Mouse (Mus musculus) CH12F3 (cell line): ENCODE results near the gene Rasl12.

Experiments used
- in situ Hi-C: fragments of 300-500 bp; cut with MboI; formaldehyde crosslinking; loops from 2 replicates; pipeline ENCODE4 v1.14.3; 2020; ENCODE audit warnings: low sequenced_read_pairs

Rasl12 gene

DNA sequence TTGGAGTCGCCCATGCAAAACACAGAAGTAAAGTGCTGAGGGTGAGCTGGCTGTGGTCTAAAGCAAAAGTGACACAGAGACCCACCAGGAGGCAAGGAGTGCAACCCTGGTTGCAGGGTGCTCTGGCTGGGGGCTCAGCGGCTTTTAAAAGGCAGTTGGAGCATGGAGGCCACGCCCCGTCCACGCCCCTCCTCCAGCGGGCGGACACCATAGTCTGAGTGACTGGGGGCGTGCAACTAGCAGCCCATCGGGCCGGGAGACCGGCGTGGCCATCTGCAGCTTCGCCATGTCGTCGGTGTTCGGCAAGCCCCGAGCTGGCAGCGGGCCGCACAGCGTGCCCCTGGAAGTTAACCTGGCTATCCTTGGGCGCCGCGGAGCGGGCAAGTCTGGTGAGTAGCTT, at the start of gene Rasl12:
Gene Rasl12, plus strand, starts transcription at position 228 of the 400 bp plus-strand sequence.
- in situ Hi-C loops = no loop called here

DNA sequence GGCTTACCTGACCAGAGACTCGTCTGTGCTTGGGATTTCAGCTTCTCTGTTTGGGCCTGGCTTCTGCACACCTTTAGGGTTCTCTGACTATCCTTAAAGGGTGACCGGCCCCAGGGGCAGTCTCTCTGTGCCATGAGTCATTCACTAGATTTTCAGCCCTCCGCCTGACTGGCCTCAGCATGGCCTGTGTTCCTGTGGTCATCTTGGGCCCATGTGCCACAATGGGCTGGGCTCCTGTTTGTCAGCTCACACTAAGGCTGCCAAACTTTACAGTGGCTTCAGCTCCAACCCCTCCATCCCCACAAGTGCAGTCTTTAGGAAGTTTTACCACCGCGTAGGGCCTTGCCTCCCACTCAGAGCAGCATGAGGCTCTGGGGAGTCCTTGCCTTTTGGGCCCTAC, 45.1 kb upstream of the Rasl12 start:
- in situ Hi-C loops = no loop called here

DNA sequence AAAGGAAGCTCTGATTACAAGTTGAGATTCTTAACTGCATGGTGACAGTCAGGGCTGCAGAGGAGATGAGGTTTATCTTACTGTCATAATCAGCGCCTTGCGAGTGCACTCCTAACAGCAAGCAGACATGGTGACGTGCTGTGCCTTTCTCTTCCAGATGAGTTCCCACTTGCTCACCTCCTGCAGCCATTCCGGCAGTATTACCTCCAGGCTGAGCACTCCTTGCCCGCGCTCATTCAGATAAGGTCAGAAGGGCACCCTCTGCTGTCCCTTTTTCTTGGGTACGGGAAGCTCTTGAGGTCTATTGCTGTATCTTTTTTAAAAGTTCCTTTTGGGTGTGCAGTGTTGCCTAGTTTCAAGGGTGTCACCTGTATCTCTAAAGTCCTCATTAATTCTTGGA, 41.7 kb upstream of the Rasl12 start:
- in situ Hi-C loops = no loop called here

DNA sequence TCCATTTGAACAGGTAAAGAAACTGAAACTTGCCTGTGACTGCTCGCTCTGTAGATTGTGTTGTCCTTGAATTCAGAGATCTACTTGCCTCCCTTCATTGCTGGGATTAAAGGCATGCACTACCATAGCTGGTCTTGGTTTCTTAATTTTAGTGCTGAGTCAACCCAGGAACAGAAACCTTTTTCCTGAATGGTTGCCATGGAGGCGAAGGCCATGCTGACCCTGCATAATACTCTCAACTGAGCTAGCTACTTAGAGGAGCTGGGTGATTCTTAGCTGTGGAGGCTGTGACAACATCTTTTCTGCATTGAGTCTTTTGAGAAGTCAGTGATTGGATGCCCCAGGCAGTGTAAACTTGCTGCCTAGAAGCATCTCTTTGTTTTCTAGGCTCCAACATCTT, 41.3 kb upstream of the Rasl12 start:
- in situ Hi-C loops = no loop called here

DNA sequence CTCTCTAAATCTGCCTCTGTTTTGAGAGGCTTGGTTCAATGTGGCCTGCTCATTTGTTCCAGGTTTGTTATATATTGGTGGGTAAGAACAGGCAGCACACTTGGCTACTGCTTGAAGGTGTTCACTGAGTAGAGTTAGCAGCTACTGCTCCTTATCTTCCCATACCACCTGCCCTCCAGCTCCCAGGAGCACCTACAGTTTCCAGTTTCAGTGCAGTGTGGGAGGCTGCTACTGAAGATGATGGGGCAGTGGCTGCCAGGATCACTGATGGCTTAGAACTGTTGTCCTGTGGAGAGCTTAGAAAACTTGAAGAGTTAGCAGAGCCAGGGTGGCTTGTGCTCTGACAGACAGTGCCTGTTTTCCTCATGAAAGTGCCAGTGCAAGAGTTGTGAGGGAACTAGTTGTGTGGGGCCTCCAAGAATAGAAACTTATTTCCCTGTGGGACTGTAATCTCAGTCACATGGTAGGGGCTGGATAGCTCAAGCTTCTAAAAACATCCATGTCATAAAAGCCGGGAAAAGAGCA, 39.3 kb upstream of the Rasl12 start:
- in situ Hi-C loops = no loop called here

DNA sequence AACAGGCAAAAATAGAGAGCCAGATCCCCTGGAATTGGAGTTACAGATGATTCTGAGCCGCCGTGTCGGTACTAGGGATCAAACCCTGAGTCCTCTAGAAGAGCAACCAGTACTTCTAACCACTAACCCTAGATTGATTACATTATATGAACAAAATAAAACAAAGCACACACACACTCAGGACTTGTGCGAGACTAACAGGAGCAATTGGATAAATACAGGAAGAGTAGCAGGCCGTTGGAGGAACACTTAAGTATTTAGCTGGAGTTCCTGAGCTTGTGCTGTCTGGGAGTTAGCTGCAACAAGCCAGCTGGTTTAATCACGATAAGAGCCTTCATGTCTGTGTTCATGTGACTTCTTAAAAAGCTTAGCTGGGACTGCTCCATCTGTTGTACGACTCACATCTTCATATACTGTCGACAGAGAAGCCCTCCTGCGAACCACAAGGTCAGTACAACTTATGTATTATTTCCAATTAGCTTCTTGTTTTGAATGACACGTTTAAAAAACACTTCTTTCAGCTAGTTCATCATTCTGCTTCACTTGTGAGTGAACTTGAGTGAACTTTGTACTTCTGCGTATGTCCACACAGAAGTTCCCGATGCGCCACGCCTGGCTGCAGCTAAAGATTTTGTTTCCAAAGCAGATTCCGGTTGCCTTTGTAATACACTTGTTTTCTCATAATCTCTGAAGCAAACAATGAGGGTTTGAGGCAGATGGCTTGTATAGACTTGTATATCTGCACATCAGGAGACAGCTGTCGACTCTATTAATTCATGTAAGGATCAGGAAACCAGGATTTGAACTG, 37.5 kb upstream of the Rasl12 start, which contains the start of gene Ubap1l:
Gene Ubap1l, plus strand, starts transcription at position 401 of the 808 bp plus-strand sequence.
- in situ Hi-C loops = no loop called here

DNA sequence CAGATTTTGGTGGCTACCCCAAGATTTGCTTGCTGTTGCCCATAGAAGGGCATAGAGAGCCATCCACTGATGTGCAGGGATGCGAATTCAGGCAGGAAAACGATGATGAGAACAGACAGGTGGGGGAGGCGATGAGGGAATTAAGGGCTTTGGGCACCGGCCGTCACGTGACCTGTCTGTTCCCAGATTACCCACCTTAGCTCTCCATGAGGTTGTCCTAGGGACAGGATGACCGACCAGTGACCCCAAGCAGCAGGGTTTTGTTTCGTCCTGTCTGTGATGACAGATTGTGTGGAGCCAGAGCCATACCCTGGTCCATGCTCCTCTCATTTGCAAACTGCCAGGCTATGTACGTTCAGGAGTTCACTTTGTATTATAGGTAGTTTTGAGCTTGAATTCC, 34.6 kb upstream of the Rasl12 start:
- in situ Hi-C loops = no loop called here

DNA sequence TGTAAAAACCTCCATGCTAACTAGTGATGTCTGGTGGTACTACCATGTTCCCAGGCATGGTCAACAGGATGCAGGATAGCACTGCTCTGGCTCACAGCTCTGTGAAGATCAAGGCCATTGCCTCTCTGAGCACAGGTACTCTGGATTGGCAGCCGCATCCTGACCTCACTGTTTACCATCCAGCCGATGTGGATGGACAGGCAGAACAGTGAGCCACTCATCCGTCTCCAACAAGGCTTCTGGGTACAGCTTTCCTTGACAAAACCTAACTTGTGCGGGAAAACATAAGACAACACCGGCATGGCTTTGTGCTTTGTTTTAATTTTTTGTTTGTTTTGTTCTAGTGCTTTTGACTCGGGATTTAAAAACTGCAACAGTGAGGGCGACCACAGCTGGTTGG, 32.6 kb upstream of the Rasl12 start:
- in situ Hi-C loops = no loop called here

DNA sequence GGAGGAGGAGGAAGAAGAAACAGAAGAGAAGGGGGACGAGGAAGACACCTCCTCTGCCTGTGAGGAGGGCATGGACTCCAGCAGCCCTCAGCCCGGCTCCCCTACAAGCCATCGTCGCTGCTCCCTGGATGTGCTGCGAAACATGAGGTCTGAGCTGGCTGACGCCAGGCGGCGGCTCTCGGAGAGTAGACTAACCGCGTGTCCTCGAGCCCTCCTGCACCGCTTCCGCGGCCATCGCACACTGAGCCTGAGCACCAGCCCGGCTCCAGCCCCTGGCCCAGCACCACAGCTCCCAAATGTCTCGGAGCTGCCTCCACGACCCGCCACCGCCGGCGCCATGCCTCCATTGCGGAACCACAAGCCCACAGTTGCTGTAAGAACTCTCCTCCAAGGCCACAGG, 26.6 kb upstream of the Rasl12 start:
- in situ Hi-C loops = no loop called here

DNA sequence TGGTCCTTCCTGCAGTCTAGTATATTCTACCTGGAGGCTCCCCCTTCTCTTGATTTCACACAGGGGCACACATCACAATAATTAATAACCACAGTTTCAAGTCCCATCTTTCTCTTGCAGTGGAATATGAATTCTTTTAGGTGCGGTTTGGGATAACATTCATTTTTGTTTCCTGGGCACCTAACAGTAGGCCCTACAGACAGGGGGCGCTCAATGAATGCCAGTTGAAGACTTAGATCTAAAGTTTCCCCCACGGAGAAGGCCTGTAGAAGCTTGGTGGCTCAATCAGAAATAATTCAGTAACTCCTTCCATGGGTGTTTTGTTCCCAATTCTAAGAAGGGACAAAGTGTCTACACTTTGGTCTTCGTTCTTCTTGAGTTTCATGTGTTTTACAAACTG, 25.9 kb upstream of the Rasl12 start:
- in situ Hi-C loops = no loop called here

DNA sequence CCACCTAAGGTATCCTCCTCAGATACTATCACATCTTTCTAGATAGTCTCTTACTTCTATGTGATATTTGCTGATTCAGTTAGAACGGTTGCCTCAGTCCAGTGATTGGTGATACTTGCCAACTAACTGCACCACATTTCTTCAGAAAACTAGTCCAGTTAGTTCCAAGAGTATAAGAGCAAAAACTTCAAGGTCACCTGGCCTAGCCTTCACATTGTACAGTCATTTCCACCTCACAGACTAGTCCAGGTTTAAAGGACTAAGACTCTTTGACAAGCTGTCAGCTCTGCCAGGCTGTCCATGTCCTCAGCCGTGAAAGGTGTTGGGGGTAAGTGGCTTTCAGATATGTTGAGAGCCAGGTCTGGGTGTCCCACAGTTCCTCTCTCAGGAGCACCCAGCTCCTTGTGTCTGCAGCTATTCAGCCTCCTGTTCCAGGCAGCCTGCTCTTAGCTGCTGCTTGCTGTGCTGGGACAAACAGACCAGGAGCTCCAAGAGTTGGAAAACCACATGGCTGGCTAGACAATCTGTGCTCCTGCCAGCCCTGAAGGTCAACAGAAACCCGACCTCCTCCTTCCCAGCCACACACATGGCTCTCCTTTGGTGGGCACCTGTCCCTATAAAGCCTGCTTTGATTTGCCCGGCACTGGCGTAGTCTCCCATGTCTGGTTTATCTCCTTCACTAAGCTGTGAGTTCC, 23.7 kb upstream of the Rasl12 start:
- in situ Hi-C loops = no loop called here

DNA sequence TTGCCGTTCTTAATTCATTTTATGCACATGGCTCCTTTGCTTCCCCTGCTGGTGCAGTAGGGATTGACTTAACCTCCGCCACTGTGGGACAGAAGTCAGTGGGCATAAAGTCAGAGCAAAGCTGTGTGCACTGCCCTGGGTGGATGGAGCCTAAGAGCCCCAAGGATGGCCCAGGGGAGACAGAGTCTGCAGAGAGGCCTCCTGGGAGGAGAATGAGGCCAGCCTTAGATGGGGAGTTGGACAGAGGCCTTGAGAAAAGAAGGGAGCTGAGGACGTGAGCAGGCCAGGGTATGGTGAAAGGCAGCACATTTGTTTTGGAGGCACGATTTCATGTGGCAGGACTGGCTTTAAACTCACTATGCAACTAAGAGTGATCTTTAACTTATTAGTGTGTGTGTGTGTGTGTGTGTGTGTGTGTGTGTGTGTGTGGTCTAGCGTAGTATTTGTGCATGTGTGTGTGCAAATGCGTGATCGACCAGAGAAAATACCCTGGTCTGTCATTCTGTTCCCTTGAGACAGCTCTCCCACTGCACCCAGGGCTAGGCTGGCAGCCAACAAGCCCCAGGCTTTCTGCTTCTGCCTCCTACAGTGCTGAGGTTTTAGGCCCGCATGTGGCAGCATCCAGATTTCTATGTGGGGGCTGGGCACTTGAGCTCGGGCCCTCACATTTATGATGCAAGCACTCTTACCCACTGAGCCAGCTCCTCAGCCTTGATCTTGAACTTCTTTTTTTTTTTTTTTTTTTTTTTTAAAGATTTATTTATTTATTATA, 23.0 kb upstream of the Rasl12 start:
- in situ Hi-C loops = no loop called here

DNA sequence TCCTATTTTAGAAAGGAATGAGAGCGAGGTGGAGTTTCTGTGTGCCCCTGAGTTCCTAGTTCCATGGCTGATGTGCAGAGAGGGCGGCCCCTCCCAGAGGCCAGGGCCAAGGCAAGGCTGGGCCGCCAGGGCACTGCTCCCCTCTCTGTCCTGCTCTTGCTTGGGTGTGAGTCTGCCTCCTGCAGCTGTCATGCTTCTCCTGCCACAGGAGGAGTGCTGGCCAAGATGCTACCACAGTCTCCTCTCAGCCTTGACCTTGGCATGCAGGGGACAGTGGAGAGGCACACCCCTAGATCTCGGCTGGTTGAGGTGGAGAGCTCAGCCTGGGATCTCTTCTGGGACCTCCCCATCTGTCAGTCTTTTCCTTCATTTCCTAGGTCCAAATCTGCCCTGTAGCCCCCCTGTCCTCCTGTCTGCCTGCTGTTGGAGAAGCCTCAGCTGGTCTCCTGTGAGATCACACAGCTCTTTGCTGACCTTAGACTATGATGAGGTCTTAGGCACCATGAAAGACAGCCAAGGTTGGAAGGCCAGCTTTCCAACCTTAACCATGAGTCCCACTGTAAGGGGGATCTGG, 17.2 kb upstream of the Rasl12 start:
- in situ Hi-C loops = no loop called here

DNA sequence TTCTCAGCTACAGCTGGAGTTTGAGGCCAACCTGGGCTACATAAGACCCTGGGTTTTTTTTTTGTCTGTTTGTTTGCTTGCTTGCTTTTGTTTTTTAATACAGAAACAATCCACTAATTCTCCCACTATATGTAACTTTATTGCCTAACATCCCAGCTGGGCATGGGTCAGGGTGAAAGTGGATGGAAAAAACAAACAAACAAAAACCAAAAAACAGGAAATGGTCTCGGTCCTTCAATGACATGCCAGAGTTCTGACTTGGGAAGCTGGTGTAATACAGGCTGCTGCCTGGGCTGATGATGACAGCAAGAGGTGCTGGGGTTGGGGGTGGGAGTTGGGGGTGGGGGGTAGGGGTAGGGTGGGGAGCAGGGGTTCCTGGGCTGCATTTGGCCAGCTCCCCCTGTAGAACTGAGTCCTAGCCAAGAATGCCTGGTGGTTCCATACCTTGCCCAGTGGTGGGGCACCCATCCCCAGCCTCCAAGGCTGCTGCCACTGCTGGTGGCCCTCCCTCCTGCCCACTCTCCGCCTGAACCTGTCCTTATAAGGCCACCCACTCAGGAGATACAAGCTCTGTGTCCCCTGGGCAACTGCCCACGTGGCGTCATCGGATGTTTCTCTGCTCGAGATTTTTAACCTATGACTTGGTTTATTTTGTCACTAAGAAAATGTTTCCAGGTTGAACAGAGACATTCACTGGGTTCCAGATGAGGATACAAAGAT, 16.1 kb upstream of the Rasl12 start:
- in situ Hi-C loops = no loop called here

DNA sequence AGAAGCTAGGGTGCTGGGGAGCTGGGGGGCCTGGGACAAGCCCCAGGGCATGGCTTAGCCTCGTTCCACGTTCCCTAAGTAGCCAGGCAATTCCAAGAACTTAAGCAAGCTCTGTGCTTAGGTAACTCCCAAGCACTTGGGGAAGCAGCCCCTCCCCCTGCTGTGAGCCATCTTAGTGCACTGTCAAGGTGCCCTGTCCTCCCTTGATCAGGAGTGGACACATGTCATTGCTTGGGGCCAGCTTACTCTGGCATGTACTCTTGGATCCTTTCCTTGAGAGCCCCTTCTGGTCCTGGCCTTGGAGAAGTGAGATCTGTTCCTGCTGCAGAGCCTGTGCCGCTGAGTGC, 15.6 kb upstream of the Rasl12 start:
- in situ Hi-C loops = no loop called here

DNA sequence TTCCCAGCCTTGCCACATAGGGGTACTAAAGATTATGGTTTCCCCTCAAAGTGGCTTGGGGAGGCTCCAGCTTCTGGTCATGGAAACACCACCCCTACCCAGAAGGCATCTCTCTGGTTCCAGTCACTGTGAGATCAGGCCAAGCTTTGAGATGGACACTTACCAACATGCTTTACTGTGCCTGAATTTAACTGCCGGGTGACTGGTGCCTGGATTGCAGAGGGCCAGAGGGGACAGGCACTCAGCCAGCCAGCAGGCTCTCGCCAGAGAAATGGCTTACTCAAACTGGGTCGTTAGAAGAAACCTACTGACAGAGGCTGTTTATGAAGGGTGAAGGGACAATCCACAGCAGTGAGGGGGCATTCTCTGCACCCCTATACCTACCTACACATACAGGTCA, 14.0 kb upstream of the Rasl12 start:
- in situ Hi-C loops = no loop called here

DNA sequence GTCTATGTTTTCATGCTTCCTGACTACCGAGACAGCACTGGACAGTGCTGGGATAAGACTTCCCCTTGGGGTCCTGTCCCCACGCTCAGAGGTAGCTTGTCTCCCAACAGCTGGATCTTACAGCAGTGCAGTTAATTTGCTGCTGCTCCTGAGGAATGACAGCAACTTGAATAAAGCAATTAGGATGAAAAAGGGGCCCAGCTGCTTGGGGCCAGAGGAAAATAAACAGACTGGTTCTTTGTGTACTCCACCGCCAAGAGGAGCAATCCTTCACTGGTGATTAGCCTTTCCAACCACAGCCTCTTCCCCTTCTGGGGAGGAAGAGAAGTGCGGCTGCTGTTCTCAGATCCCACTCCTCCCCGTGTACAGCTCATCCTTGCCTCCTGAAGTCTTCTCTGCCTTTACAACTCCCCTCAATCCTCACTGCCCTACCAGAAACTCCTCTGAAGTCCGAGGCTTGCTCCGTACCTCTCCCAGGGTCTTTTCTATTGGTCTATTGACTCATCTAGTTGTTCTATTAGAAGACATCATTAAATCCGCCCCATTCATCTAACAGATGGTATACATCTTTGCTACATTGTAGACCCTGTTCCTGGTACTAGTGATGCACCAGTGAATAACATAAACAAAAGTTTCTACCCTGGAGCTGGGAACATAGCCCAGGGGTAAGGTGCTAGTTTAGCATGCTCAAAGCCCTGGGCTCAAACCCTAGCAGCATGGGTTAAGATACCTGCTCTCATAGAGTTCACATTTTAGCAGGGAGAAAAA, 11.7 kb upstream of the Rasl12 start:
- in situ Hi-C loops = no loop called here

DNA sequence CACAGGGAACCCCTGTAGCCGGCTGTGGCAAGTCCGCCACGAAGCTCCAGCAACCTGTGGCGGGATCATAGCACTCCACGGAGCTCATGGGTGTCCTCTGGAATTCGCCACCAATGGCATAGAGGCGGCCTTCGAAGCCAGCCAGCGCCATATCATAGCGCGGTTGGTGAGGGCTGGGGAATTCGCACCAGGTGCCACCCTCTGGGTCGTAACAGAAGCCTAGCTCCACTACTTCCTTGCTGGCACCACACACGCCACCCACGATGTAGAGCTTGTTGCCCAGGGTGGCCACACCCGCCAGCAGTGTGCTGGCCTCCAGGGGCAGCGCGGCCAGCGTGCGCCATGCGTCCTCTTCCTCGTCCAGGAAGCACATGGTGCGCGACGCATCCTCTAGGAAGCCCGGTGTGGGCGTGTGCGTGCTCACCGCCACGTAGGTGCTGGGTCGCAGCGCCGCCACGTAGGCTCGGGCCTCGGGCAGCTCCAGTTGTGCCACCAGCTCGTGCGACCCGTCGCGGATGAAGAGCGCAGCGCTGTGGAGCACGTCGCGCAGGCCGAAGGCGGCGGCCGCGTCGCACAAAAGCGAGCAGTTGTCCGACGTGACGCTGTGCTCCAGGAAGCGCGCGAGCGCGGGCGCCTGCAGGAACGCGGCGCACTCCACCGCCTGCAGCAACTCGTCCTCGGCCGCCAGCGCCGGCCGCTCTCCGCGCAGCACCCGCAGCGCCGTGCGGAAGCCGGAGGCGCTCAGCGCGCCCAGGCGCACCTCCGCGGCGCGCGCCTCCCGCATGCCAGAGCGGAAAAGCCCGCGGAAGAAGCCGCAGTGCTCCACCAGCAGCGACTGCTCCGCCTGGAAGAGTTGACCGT, 7.3 kb upstream of the Rasl12 start:
- in situ Hi-C loops = no loop called here

DNA sequence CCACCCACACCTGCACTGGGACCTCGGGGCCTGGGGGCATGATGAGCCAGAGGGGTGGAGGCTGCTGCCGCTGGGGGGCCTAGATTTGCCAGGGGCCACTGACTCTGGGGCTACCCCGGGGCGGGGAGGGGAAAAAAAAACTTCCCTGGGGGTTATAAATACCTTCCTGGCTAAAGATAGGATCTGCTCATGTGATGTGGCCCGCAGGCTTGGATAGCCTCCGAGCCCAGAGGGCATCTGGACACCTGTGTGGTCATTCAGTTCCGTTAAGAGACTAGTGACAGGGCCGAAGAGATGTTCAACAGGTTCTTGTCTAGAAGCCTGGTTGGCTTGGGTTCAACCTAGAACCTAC, 6.7 kb upstream of the Rasl12 start, which contains the start of gene Kbtbd13:
Gene Kbtbd13, minus strand, starts transcription at position 40 of the 352 bp plus-strand sequence.
- in situ Hi-C loops = no loop called here
